Mouse (Mus musculus): ENCODE measurements at regions not wholly inside any gene's neighbourhood (a gene's known extent, or its start where the extent isn't known, plus 50 kb on each side); places are given as distances from the start of the nearest gene placed in this dataset.
A peak's percentile ranks its signal among the peaks of the same experiment; 100 is the strongest.

DNA sequence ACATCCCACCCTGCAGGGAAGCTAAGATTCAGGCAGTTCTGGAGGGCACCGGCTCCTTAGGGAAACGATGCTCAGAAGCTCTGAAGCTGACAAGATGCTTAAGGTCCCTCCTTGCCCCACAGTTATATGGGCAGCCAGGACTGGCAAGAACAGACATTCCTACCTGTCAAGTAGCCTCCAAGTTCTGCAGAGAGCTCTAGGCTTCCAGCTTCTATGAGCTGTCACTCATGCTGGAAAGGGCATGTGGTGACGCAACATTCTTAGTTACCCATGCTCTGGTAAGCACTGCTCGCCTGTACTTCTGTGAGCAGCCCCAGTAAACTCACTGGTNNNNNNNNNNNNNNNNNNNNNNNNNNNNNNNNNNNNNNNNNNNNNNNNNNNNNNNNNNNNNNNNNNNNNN is 511.3 kb downstream of the 1810013L24Rik start:
- no peak for DNase-seq (ENCODE audit: low read depth)

DNA sequence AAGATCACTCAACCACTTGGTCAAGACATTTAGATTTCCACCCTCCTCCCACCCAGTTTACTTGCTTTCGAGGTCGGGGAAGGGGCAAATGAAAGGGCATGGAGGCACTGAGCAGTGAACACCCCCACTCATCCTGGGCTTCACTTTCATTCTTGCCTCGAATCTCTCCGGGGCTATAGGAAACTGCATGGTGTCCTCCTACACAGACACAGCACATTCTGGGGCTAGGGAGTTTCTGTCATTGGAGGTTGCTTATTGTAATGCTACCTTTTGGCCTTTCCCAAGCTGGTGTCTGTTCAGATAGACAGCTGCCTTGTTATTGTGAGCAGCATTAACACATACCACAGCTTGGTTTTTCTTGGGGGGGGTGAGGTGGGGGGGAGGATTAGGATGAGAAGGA is 523.9 kb downstream of the 1810013L24Rik start:
- no peak for DNase-seq (ENCODE audit: low read depth)

DNA sequence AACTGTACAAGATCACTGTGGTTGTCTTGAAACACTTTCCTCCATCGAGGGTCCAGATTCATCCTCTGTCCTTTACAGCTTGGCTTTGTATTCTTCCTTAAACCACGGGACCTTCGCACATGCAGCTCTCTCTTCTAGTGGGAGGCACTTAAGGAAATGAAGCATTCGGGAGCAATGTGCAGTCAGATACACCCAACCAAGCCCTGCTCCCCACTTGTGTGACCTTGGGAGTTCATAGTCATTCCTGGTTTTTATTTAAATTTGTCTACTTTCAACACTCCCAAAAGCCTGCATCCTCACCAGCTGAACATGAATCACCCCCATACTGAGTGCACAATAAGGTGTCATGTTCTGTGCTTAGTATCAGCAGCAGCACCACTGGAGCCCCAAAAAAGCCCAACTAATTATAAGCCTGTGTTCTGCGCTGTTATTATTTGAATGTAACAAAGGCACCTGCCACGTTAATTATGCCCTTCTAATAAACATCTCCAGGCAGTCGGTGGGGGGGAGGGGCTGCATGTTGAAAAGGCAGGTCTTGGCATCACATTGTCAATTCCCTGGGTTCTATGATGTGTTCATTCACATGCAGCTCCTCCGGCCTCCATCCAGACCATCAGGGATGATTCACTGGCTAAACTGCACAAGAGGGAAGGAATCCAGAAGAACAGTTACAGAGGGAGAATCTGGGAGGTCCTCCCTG is 524.6 kb downstream of the 1810013L24Rik start:
- no peak for DNase-seq (ENCODE audit: low read depth)

DNA sequence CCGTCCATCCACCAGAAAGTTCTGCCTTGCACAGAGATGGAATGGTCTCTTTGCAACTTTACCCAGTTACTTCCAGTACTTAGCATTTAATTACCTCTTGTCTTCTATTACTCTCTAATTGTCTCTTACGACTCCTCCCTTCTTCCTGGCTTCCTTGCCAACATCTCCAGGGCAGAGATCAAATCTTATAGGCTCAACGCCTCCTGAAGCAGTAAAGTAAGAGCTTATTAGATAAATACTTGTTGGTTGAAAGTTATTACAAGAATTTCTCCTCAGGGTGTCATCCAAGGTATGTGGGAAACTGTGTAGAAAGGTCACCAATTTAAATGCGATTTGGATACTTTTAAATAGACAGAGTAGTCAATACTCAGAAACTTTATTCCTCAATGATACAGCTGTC is 528.8 kb downstream of the 1810013L24Rik start:
- no peak for DNase-seq (ENCODE audit: low read depth)

DNA sequence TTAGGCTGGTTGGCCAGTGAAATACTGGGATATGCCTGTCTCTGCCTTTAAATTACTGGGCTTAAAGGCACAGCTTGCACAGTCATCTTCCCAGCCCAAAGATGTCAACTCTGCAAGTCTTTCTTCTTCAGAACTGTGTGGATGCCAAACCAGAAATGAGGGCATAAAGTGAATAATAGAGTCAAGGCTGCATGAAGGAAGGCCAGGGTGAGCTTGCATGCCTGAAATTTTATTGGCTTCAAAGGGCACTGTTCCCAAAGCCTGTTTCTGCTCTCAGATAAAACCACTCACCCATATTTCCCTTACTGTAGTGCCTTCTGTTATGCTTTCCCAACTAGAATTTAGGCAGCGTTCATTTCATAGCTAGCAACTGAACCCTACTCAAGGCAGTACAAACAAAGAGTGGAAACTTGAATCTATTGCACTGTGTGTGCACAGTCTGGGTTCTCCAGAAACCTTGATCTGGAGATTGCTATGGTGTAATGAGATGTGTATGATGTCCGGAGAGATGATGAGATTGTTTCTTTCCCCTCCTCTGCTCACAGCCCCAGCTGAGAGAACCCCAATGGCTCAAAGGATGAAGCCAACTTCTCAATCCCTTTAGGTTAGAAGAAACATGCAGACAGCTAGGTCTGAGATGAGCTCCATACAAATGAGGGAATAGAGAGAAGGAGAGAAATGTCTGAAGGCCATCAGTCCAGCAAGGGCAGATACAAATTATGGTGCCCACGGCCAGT is 529.7 kb downstream of the 1810013L24Rik start:
- no peak for DNase-seq (ENCODE audit: low read depth)

DNA sequence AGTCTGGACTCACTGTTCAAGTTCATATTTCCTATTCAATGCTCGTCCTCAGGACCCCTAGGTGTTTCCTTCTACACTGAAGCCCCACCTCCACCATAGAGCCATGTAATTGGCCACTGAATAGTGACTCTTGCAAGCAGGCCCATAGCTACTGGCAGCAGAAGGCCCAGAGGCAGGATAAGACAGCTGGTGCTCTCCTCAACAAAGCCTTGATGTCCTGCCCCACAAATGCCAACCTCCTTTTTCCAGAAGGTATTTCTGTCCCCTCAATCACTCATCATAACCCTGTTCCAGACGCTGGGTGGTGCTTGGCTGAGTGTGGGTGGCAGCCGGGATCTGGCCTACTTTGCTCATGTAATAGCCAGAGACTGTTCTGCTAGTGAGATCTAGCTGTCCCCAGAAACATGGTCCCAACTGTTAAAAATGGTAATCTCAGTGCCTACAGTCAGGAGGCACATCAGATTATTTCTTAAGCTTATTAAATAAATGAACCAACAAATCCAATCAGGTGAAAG is 530.9 kb downstream of the 1810013L24Rik start:
- no peak for DNase-seq (ENCODE audit: low read depth)

DNA sequence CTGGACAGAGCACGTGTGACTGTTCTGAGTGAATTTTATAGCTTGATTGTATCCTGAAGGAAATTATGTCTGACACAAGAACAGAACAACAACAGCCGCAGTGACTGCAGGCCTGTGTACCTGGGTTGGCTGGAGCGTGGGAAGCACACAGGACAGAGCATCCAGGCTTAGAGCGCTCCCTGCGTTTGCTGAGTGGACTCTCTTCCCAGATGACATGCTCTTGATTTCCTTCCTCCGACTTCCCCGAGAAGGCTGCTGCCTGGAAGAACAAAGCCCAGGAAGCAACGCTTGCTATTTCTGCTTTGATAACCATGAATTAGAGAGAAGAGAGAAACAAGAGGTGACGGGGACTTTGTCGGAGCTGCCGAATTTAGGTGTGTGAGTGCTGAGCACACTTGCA is 532.2 kb downstream of the 1810013L24Rik start:
- no peak for DNase-seq (ENCODE audit: low read depth)

DNA sequence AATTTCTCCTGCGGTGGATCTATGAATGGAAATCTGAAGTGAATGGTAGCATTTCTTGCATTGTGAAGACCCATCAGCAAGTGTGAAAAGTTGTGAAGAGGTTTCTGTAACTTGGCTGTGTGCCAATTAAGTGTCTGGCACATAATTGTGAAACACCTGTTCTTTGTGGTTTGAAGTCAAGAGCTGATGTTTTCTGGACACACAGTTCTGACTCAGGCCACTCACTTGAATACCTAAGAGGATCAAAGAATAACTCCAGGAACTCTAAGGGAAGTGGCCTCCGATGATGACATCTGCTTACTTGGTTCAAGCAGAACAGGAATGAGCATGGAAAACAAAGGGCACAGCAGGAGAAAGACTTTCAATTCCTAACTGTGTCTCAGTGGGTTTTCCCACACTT is 534.2 kb downstream of the 1810013L24Rik start:
- DNase-seq (ENCODE audit: low read depth), result no peak

DNA sequence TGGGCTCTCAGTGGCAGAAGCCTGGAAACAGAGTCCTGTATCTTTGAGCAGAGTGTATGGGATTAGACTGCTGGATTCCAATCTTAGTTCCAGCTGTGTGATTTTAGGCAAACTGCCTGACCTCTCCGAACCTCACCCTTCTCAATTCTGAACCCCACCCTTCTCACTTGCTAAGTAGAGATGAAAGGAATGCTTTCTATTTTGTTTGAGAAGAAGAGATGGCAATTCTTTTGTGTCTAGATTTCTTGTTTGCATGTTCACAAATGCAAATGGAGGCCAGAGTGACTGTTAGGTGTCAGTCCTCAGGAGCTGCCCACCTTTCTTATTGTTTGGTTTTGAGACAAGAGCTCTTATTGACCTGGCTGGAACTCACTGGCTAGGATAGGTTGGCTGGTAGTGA is 561.1 kb downstream of the 1810013L24Rik start:
- DNase-seq (ENCODE audit: low read depth), result no peak

DNA sequence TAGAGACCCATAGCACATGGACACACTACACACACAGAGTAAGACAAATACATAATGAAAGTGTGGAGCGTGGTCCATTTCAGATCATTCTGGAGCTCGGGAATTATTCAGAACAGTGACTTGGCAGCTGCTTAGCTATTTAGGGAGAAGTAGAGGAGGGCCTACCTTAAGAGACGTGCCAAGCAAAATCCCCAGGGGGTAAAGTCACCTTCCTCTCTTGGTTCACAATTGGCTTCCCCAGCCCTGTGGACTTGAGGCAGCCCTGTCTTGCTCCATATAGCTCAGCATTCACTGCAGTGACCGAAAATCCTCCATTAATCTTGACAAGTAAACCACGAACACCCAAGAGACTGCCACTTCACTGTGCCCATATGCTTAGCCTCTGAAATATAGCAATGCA is 574.8 kb downstream of the 1810013L24Rik start:
- DNase-seq (ENCODE audit: low read depth), result no peak

DNA sequence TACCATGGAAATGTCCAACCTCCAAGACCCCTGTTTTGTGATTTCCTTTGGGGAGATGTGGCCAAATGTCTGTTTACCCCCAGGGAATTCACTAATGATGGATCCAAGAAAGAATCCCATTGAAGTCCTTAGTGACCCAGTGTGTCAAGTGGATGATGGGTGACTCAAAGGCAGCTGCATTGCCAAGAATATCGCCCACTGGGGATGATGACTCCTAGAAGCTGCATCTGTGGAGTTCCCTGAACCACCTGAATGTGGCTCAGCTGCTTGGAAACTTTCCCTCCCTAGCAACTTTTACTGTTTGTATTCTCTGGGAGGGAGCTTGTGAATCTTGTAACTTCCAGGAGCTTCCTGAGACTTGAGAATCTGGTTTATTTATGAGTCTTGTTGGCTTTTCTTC is 578.3 kb downstream of the 1810013L24Rik start:
- DNase-seq (ENCODE audit: low read depth), result no peak

DNA sequence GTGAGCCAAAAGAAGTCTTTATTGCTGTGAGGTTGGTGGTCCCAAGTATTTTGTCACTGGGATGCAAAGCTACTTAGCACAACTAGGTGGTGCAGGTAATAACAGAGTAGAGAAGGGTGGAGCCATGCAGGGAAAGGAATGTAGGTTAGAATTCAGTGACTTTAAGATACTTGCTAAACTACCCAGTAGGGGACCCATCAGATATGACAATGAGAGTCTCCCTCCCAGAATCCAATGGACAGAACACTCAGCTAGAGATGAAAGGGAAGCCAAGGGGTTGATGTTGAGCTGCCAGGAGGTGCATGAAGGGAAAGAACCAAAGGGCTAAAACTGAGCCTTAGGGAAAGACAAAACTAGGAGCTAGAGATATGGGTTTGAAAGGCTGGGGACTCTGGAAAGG is 564.9 kb downstream of the Grin2a start:
- no peak for DNase-seq (ENCODE audit: low read depth)

DNA sequence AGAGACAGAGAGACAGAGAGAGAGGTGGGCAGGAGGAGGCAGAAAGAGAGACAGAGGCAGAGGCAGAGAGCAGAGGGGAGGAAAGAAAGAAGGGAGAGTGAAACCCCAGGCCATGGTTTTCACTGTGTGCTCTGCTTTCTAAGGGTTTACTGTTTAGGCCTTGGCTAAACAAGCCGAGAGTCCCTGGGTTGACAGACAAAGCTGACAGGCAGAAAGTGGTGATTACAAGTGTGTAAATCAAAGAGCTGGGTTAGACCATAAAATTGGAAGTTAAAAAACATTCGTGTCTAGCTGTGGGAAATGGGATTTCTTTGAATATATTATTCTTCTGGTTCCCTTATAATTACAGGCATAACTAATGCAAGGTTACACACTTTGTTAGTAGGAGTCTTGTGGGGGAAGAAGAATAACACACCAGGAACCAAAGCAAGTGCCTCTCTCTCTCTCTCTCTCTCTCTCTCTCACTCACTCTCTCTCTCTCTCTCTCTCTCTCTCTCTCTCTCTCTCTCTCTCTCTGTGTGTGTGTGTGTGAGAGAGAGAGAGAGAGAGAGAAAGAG is 556.0 kb downstream of the Grin2a start:
- no peak for DNase-seq (ENCODE audit: low read depth)

DNA sequence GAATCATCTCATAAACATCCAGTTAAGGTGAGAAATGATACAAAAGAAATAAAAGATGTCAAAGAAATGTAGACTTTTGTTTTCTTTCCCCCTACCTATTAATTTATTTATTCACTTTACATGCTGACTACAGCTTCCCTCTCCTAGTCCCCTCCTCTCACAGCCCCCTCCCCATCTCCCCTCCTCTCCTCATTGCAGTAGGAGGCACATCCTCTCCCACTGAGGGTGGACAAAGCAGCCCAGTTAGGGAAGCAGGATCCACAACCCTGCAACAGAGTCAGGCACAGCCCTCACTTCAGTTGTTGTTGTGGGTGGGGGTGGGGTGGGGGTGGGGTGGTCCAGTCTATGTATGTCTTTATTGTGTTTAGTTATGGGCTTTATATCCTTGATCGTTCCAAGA is 555.5 kb downstream of the Grin2a start:
- no peak for DNase-seq (ENCODE audit: low read depth)

DNA sequence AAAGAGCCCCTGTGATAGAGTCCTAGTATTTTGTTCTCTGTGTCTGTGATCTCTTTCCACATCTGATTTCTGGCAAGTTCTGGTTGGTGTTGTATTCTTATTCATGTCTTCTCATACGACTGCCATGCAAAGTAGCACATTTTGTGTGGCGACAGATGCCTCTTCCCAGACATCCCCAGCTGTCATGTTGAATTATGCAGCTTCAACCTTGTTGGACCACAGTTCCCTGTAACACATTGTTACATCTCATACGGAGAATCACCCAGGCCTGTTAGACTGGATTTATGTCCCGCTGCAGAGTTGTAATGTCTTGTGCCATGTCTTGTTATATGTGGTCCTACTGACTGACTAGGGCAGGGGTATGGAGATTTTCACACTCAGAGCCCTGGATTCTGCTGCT is 543.3 kb downstream of the Grin2a start:
- DNase-seq (ENCODE audit: low read depth), result no peak

DNA sequence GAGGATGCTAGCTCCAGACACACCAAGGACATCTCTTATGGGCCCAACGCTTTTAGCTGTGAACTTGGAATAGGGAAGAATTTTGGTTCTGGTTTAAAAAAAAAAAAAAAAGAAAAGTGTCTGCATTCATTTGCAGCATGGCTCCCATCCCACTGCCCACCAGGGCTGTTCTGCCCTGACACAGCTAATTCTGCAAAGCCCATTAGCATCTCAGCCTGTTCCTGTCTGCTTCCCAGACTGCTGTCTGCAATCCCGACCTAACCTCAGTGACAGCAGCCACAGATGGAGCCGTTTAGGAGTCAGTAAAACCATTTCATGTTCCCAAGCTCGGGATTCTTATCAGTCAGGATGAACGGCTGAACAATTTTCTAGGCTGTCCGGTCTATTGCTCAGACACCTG is 537.8 kb downstream of the Grin2a start:
- DNase-seq (ENCODE audit: low read depth), result no peak

DNA sequence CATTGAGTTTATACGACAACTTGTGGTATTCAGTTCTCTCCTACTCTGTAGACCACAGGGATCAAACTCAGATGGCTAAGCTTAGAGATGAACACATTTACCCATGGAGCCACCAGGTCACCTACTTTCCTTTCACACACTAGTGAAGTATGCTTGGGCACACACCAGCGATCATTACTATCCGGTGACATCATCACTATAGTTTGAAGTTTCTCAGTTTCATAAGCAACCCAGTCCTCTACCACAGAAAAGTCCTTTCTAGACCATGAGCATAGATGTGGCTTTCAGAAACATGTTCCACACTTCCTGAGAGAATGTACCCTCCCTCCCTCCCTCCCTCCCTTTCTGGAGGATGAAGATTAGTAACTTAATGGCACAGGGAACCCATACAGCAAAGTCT is 532.9 kb downstream of the Grin2a start:
- DNase-seq (ENCODE audit: low read depth), result no peak

DNA sequence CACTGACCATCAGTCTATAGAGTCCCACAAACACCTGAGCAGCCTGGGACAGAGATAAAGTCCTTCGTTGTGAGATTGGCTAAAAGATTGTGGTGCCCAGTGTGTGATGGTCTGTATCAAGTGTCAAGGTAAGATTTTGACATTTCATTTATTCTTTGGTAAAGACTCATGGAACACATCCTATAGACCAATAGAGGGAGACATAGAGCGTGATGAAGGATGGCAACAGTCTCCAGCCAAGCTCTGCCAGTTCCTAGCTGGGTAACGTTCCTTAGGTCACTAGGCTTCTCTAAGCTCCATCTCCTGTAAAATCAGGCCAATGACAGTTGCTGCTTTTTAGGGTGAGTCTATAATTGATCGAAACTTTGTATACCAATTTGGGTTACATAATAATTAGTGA is 526.0 kb downstream of the Grin2a start:
- DNase-seq (ENCODE audit: low read depth), result peak; percentile 9

DNA sequence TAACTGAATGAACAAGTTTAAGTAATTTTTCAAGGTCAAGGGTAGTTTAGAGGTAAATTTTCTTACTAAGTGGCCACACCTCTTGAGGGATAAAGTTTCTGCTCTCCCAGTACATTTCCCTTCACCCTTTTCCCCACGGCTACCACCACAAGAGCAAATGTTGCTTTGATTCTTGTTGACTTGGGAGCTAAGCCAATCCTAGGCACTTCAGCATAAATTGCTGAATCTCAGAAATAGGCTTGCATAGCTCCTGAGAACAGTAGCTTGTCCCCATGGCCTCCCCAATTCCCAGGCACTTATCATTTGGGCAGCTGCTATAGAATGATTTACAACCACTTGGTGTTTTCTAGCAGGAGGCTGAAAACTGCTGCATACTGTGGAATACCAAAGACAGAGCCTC is 510.1 kb downstream of the Grin2a start:
- no peak for DNase-seq (ENCODE audit: low read depth)

DNA sequence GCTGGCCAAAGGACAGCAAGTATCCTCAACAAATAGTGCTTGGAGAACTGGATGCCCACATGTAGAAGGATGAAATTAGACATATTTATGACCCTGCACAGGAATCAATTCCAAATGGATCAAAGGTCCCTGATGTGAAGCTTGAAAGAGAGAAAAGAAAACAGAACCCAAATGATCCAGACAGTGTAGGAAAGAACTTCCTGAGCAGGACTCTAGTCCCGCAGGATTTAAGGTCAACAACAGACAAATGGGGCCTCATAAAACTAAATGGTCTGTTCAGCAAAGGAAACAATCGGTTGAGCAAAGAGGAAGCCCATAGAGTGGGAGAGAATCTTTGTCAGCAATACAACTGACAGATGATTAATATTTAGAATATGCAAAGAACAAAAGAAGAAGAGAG is 497.1 kb downstream of the Grin2a start:
- DNase-seq (ENCODE audit: low read depth), result no peak

DNA sequence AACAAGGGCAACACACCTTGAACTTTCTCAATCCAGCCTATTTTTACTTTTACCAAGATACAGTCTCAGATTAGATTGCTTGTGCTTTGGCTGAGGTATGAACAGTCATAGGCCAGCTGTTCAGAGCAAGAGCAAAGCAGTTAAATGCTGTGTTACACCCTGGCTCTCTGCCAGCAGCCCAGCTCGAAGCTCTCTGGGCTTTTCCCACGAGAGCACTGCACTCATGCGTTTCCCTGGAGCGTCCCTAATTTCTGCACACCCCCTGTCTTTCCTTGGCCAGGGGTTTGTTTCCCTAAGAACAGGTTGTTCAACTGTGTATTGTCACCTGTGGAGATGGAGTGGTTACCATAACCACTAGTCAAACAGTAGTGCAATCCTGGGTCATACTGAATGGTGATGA is 493.6 kb downstream of the Grin2a start:
- peak; percentile 2 for DNase-seq (ENCODE audit: low read depth)

DNA sequence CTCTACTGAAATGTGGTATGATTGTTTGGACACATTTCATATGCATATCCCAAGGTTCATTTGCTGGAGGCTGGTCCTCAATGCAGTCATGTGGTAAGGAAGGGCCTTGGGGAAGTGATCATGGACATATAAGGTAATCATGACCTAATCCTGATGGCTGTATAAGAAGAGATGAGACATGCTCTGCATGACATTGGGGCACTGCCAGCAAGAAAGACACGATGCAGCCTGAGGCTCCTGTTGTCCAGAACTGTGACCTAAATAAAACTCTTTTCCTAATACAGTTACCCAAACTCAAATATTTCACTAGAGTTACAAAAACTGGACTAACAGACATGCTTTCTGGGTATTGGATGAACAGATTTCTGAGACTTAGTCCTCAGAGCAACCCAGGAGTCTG is 485.7 kb downstream of the Grin2a start:
- DNase-seq (ENCODE audit: low read depth), result no peak

DNA sequence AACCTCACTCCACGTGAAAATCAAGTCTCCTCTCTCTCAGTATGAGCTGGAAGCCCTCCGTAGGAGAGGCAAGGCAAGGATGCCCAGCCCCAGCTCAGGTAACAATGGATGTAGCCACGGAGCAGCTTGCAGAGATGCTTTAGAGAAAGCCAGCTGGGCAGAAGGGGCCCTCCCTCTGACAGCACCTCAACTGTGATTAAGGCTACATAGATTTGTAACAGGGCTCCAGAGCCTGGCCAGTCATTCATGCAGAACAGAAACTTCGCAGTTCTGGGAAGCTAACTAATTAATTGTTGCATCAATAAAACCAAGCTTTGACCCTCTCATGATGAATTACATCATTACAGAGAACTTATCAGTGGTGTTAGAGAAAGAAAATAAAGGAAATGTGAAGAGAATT is 480.8 kb downstream of the Grin2a start:
- DNase-seq (ENCODE audit: low read depth), result no peak

Measured in NIH3T3 (cell line).